Mouse (Mus musculus): ENCODE measurements around the gene Ranbp2.

The Ranbp2 gene

GRCm38 (mm10) chr10:58446384-58447279, at the start of gene Ranbp2:
Gene Ranbp2, plus strand, starts transcription at chr10:58446920.
- peak; percentile 98 for DNase-seq (ENCODE audit: low read depth, low spot score)

GRCm38 (mm10) chr10:58398941-58399340, 47.8 kb upstream of the Ranbp2 start:
- no peak for DNase-seq (ENCODE audit: low read depth, low spot score)

GRCm38 (mm10) chr10:58401838-58402237, 44.9 kb upstream of the Ranbp2 start:
- DNase-seq (ENCODE audit: low read depth, low spot score): no peak

GRCm38 (mm10) chr10:58404639-58405038, 42.1 kb upstream of the Ranbp2 start:
- DNase-seq (ENCODE audit: low read depth, low spot score): no peak

GRCm38 (mm10) chr10:58405285-58405948, 41.3 kb upstream of the Ranbp2 start:
- DNase-seq (ENCODE audit: low read depth, low spot score): no peak

GRCm38 (mm10) chr10:58405949-58406305, 40.8 kb upstream of the Ranbp2 start:
- no peak for DNase-seq (ENCODE audit: low read depth, low spot score)

GRCm38 (mm10) chr10:58412331-58412730, 34.4 kb upstream of the Ranbp2 start:
- no peak for DNase-seq (ENCODE audit: low read depth, low spot score)

- DNase-seq (ENCODE audit: low read depth, low spot score): no peak
These were observed 33.9 kb upstream of the Ranbp2 start for GRCm38 (mm10) chr10:58412852-58413251.

- DNase-seq (ENCODE audit: low read depth, low spot score): no peak
These were observed 30.0 kb upstream of the Ranbp2 start for GRCm38 (mm10) chr10:58416702-58417101.

- DNase-seq (ENCODE audit: low read depth, low spot score): no peak
These were observed 28.3 kb upstream of the Ranbp2 start for GRCm38 (mm10) chr10:58418290-58418971.

GRCm38 (mm10) chr10:58427930-58428329, 18.8 kb upstream of the Ranbp2 start:
- DNase-seq (ENCODE audit: low read depth, low spot score): no peak

- peak; percentile 47 for DNase-seq (ENCODE audit: low read depth, low spot score)
These were observed 870 bp upstream of the Ranbp2 start for GRCm38 (mm10) chr10:58445850-58446249.

GRCm38 (mm10) chr10:58447280-58447781, 611 bp downstream of the Ranbp2 start:
- DNase-seq (ENCODE audit: low read depth, low spot score): peak; percentile 18

GRCm38 (mm10) chr10:58451575-58451974, 4.9 kb downstream of the Ranbp2 start:
- DNase-seq (ENCODE audit: low read depth, low spot score): no peak

GRCm38 (mm10) chr10:58452185-58452584, 5.5 kb downstream of the Ranbp2 start:
- no peak for DNase-seq (ENCODE audit: low read depth, low spot score)

- DNase-seq (ENCODE audit: low read depth, low spot score): no peak
These were observed 13.2 kb downstream of the Ranbp2 start for GRCm38 (mm10) chr10:58459896-58460295.

GRCm38 (mm10) chr10:58477086-58477755, 30.5 kb downstream of the Ranbp2 start:
- no peak for DNase-seq (ENCODE audit: low read depth, low spot score)

- no peak for DNase-seq (ENCODE audit: low read depth, low spot score)
These were observed 31.4 kb downstream of the Ranbp2 start for GRCm38 (mm10) chr10:58478071-58478578.

GRCm38 (mm10) chr10:58479954-58480490, 33.3 kb downstream of the Ranbp2 start:
- no peak for DNase-seq (ENCODE audit: low read depth, low spot score)

GRCm38 (mm10) chr10:58491031-58491430, 44.3 kb downstream of the Ranbp2 start:
- DNase-seq (ENCODE audit: low read depth, low spot score): no peak

GRCm38 (mm10) chr10:58495637-58496036, 48.9 kb downstream of the Ranbp2 start:
- peak; percentile 22 for DNase-seq (ENCODE audit: low read depth, low spot score)
